Mouse (Mus musculus) cerebellum, adult 18-20 months (tissue): Measurements from ENCODE around the gene Tbc1d16.
"Not testable (repeated sequence)": the region's sequence is repeated elsewhere in the genome, so short reads cannot be mapped to it uniquely, and the experiment has no call there.

ENCODE experiments used
- DNase-seq, 2 experiments: peaks; one replicate each; pipeline ENCODE4 v3.0.0; 2021

Tbc1d16 gene

GRCm38 (mm10) chr11:119109415-119110071 lies 118.8 kb downstream of the Tbc1d16 start:
- no peak for DNase-seq

- no peak for DNase-seq
Observed at GRCm38 (mm10) chr11:119108573-119109263, 119.6 kb downstream of the Tbc1d16 start.

GRCm38 (mm10) chr11:119106289-119106688 lies 122.0 kb downstream of the Tbc1d16 start:
- DNase-seq = no peak

GRCm38 (mm10) chr11:119105748-119106147 lies 122.6 kb downstream of the Tbc1d16 start:
- DNase-seq = no peak

GRCm38 (mm10) chr11:119105071-119105609 lies 123.2 kb downstream of the Tbc1d16 start:
- no peak for DNase-seq

- no peak for DNase-seq
Observed at GRCm38 (mm10) chr11:119103991-119104390, 124.3 kb downstream of the Tbc1d16 start.

- not testable (repeated sequence) for DNase-seq
Observed at GRCm38 (mm10) chr11:119100355-119100754, 127.9 kb downstream of the Tbc1d16 start.

- no peak for DNase-seq
Observed at GRCm38 (mm10) chr11:119098202-119098601, 130.1 kb downstream of the Tbc1d16 start.

GRCm38 (mm10) chr11:119095441-119095840 lies 132.9 kb downstream of the Tbc1d16 start:
- no peak for DNase-seq

GRCm38 (mm10) chr11:119093322-119093721 lies 135.0 kb downstream of the Tbc1d16 start:
- no peak for DNase-seq
